Mouse (Mus musculus) kidney, postnatal 10 days (tissue): Measurements from ENCODE around the gene Il20.

ENCODE experiments used
- DNase-seq: peaks from one replicate; pipeline ENCODE4 v3.0.0; 2021; ENCODE audit warnings: mixed read lengths

Gene Il20

GRCm38 (mm10) chr1:130911401-130912010 lies at the start of gene Il20:
TSS of gene Il20 (minus strand) at chr1:130911451.
- DNase-seq = no peak

- DNase-seq = peak; percentile 16
Measured at GRCm38 (mm10) chr1:130946920-130947319, 35.7 kb upstream of the Il20 start.

DNA sequence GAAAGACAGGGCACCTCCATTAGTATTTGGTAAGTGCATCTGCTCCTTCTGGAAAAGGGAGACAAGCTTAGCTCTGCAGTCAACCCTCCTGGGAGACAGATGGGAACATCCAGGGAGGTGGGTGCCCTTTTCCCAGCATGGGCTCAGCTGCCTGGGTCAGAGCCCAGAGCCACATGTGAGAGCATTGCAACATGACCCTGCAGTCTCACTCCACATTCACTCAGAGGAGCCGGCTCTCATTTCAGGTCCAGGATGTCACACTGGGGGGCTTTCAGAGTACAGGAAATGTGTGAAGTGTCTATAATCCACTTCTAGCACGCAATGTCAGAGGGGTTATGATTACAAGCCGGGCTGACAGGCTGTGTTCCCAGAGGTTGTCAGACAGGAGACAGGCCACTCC lies 30.6 kb upstream of the Il20 start:
- DNase-seq = no peak

DNA sequence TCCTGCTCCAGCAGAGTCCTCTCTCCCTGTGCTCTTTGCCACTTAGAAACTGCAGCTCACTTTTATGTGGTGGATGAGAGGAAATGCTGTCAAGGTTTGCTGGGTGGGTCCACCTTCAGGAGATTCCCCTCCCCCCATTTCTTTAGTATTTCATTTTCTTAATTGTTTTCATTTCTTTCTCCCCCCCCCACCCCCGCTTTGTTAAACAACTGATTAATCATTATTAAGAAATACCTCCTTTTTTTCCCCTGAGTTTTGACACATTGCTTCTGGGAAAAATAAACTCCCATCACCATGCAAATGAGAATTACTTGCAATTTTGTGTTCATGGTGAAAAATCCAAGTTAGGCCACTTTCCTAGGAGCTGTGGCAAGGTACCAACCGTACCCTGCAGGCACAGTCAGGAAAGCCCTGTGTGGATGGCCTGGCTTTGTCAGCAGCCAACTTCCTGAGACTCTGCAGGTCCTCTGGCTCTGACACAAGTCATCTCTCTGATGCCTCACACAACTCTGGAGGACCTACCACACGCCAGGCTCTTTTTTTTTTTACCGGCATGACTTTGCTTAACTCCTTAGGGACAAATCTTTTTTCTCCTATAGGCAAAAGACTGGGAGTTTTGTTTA lies 28.9 kb upstream of the Il20 start, which contains the start of gene Il19:
Gene Il19, minus strand, starts transcription at position 51 of the 623 bp plus-strand sequence.
- no peak for DNase-seq

DNA sequence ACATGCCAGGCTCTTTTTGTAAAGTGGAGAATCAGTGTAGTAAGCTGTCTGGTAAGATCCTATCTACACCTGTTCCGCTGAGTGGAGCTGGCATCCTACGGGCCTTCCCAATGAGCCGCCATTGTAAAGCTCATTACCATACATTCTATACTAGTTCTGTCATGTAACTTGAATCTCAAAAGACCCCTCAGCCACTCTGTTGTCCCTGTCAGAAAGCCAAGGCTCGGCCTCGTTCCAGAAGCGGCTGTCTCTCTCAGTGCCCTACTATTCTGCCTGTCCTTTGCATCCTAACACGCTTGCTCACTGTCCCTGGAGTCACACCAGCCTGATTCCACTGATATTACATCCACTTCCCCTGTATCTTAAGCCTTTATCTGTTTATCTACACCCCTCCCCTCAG lies 26.9 kb upstream of the Il20 start:
- DNase-seq = no peak

- no peak for DNase-seq
Measured at GRCm38 (mm10) chr1:130937170-130937569, 25.9 kb upstream of the Il20 start.

DNA sequence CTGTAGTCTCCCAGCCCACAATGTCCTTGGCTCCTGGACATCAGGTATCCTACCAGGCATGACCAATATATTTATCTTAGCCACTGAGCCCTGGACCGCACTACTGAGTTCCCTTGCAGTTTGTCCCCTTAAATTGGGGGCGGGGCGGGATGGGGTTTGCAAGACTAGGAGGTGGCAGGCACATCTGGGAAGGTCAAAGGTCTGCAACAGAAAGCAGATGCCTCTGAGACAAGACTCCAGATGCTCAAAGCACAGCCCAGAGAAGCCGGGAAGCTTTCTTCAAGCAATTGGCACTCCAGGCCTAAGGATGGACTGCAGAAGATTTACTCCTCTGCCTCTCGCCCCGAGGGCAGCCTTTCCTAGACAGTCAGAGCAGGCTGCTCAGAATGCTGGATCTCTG lies 25.1 kb upstream of the Il20 start:
- DNase-seq = no peak

- DNase-seq = no peak
Measured at GRCm38 (mm10) chr1:130926484-130926883, 15.2 kb upstream of the Il20 start.

DNA sequence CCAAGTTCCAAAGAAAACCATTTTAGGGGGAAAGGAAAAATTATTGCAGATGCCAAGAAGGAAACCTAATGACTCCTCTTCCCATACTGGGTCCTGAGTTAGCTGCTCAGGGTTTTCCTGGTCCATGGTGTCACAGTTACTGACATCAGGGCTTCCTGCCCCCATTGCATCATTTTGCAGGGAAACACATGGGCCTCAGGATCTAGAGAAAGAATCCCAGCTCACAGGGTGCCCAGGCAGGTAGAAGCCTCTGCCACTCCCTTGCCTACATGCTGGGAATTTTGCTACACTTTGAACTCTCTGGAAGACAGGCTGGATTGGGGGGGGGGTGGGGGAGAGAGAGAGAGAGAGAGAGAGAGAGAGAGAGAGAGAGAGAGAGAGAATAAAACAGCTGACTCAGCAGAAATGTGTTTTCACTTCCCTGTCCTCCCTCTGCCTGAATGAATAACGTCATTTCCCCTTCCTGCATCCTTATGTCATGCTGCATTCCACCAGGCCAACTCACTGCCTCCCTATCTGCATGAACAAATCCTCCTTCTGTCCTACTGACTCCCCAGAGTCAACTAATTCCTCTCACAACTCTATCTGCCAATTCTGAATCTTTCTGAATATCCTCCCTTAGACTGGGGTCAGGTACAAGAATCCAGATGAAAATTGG lies 7.2 kb upstream of the Il20 start:
- no peak for DNase-seq

GRCm38 (mm10) chr1:130902505-130902904 lies 8.7 kb downstream of the Il20 start:
- no peak for DNase-seq

GRCm38 (mm10) chr1:130894468-130894867 lies 16.8 kb downstream of the Il20 start:
- no peak for DNase-seq

GRCm38 (mm10) chr1:130893329-130894040 lies 17.8 kb downstream of the Il20 start:
- no peak for DNase-seq

GRCm38 (mm10) chr1:130892446-130892845 lies 18.8 kb downstream of the Il20 start:
- DNase-seq = no peak

DNA sequence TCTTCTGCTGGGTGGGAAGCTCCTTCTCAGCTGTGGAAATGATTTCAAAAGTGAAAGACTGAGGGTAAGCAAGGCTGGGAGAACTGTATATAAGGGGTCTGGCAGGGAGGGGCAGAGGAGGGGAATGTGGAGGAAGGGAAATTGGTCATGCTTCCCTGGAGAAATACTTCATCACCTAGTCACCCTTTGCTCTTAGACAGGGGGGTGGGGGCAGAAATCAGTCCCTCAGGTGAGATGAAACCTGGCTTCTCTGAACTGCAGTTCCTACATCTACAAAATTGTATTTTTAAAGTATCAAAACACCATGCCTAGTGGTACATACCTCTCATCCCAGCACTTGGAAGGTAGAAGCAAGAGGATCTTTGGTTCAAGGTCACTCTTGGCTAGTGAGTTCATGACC lies 23.9 kb downstream of the Il20 start, which contains the start of gene Il24:
Gene Il24, minus strand, starts transcription at position 101 of the 400 bp plus-strand sequence.
- DNase-seq = no peak

GRCm38 (mm10) chr1:130883146-130883545 lies 28.1 kb downstream of the Il20 start:
- DNase-seq = no peak

GRCm38 (mm10) chr1:130879927-130880326 lies 31.3 kb downstream of the Il20 start:
- no peak for DNase-seq

- DNase-seq = peak; percentile 59
Measured at GRCm38 (mm10) chr1:130877889-130878614, 33.2 kb downstream of the Il20 start.

- peak; percentile 69 for DNase-seq
Measured at GRCm38 (mm10) chr1:130876931-130877509, 34.2 kb downstream of the Il20 start.

- DNase-seq = no peak
Measured at GRCm38 (mm10) chr1:130875910-130876309, 35.3 kb downstream of the Il20 start.

DNA sequence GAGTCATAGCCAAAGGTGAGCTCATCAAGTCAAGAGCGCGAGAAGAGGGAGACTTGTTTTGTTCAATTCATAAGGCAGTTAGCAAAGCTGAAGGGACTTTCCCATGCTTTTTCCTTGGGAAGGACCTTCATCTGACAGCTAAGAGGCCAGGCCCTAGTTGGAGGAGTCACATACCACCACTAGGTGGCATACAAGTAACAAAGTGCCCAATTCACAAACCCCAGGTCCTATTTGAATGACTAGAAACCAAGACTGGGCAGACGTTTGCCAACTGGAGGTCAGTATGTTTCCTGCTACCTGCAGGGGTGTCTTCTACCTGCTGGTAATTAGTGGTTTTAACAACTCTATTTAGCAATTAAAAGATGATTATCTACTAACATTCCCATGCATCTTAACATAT lies 36.1 kb downstream of the Il20 start:
- DNase-seq = peak; percentile 60

- DNase-seq = no peak
Measured at GRCm38 (mm10) chr1:130872912-130873311, 38.3 kb downstream of the Il20 start.

DNA sequence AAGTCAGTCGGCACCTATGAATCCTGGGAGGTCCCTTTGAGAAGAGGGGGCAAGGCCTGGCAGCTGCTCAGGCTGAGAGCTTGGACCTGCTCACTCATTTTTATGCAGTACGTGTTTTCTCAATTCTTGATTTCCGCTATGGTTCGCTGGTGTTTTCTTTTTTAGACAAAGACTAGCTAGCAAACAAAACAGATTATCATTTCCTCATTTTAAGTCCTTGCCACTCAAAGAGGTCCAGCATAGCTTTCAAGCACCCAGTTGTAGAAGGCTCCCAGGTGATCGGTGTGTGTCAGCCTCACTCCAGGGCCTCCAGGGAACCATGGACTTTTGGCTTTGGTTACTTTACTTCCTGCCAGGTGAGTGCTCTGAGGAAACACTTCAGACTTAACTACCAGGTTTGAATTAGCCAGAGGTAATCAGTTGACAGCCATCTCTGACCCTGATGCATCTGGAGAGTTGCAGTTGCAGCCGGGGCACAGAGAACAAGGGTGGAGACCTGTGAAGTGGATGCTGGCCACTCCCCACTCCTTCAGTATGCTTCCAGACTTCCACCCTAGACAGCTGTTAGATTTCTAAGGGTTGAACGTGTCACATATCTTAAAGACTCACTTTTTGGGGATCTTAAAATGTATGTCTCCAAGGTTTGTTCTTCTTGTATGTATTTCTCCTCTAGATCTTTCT lies 45.6 kb downstream of the Il20 start, which contains the start of gene Fcmr:
Gene Fcmr, plus strand, starts transcription at position 129 of the 681 bp plus-strand sequence.
- DNase-seq = no peak
